Mouse (Mus musculus) thymus, adult 2 months (tissue): ENCODE data around the gene Hspa12a.

Experiments used
- CTCF ChIP-seq: fragments of 200-500 bp; IDR thresholded peaks from 2 replicates; pipeline ENCODE4 v1.5.1; 2012; ENCODE audit warnings: mild to moderate bottlenecking, control low read depth, low read length, moderate library complexity, borderline replicate concordance; ENCODE audit not compliant: control insufficient read depth, poor library complexity, insufficient read depth; ENCODE audit errors: extremely low read depth
- POLR2A ChIP-seq: fragments of 200-500 bp; IDR thresholded peaks from 2 replicates; pipeline ENCODE4 v1.6.1; 2012; ENCODE audit warnings: mild to moderate bottlenecking, low read length, control low read depth, moderate library complexity; ENCODE audit not compliant: control insufficient read depth, poor library complexity, insufficient read depth; ENCODE audit errors: extremely low read depth

GRCm38 (mm10) chr19:58818571-58819415 is 124.7 kb downstream of the Hspa12a start:
- no peak for TF ChIP-seq CTCF
- TF ChIP-seq POLR2A = no peak
